Mouse (Mus musculus): Measurements from ENCODE around the gene Ntrk2. TPM values are rescaled to one million over a fixed set of nuclear protein-coding genes. Genes with fewer than 3 reads are reported as not detected.

The Ntrk2 gene
- polyA plus RNA-seq, 3 experiments from 2014 or later = 0.07 TPM; not detected in 2

DNA sequence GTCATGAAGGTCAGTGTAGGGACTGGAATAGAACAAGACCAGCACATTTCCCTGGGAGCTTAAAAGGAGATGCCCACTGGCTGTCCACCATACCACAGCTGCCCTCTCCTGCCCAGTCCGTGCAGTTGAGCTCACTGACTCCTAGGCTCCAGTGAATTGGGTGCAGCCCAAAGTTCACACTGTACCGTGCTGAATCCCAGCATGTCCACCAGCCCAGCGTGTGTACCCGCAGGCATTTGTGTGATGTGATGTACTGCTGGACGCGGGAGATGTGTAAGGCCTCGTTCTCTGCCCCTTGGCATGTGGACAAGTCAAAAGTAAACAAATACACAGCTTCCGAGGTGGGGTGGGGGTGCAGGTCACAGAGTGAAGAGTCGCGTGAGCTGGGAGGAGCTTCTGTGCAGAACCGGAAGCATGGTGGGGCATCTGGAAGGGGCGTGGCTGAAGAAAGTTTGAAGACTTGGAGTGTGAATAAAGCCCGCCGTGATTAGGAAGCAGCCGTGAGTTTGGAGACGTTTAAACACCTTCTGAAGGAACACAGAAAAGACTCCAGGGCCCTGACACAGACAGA, 121.4 kb downstream of the Ntrk2 start:
- ATAC-seq = no peak

DNA sequence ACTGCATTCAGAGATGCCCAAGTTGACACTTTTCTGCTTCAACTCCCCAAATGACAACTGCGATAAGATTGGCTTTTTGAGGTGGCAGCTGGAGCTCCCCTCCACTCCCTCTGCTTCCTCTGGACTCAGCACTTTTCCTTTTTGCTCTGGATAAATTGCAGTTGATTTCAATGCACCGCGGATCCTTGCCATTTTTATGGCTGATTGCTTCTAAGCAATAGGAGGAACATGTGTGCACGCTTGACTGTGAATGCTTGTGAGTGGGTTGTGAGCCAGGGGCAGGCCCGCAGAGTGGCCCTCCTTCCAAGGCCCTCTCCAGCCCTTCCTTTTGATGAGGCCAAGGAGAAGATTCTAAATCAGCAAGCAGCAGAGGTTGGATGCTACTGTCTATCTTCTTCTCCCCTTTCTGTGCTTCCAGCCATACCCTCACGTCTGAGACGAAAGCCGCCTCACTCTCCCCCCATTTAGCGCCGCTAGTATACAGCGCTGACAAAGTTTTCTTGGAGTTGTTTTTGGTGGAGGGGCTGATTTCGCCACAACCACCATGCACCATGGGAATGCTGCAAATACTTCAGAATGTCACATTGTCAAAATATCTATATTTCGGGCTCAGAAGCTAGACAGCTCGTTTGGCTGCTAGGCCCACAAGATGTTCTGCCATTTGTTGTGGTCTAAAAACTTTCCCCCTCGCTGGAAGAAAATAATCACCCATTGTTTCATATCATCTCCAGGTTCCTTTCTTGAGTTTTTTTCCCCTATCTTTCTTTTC, 122.5 kb downstream of the Ntrk2 start:
- no peak for ATAC-seq

DNA sequence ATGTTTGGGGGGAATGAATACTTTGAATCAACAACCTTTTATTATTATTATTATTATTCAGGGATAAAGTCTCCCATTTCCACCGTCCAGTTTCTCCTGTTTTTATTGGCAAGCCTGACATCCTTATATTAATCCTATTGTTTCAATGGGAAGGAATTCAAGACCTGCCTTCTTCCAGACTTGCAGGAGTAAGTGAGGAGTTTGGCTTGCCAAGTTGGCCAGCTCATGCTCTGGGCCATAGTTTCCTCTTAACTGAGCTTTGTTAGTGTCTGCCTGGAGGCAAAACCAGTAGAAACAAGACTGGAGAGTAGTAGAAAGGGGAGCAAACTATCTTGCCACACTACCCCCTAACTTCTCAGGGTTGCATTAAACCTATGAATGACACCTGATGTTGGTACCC, 123.8 kb downstream of the Ntrk2 start:
- ATAC-seq = no peak

DNA sequence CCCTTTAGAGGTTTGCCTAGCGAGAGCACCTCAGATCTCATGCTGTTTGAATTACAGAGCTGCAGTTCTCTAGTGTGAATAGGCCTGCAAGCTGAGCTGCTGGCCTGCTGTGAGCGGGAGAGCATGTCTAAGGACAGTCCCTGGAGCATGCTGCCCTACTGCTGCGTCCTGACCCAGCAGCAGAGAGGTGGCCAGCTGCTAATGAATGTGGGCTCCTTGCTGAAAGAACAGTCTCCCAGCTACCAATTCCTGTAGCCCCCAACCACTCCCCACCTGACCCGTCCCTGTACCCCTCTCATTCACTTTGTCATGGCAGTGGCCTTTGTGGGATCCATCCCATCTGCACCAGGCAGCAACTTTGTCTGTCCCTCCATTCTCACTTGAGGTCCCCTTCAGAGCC, 126.8 kb downstream of the Ntrk2 start:
- ATAC-seq = no peak

DNA sequence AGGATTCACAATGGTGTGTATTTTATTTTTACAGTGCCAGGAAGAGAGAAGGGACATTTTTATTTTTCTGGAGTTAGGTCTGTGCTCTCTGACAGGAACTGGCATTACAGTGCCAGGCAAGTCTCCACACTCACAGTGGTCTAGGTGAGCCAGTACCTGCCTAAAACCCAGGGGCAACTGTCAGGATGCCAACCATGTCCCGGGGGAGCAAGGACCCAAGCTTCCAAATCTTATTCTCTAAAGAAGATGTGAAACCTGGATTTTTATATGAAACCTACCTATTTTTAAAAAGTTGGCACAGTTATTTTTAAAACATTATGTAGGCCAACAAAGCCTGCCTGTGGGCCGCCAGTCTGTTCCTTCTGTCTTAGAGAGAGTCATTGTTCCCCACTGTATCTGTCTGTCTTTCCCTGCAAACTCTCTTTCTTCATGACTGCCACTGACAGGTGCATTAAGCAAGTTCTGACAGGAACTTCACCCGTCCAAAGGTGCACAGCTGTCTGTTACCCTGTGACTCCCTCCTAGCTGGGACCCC, 128.3 kb downstream of the Ntrk2 start:
- ATAC-seq = no peak

DNA sequence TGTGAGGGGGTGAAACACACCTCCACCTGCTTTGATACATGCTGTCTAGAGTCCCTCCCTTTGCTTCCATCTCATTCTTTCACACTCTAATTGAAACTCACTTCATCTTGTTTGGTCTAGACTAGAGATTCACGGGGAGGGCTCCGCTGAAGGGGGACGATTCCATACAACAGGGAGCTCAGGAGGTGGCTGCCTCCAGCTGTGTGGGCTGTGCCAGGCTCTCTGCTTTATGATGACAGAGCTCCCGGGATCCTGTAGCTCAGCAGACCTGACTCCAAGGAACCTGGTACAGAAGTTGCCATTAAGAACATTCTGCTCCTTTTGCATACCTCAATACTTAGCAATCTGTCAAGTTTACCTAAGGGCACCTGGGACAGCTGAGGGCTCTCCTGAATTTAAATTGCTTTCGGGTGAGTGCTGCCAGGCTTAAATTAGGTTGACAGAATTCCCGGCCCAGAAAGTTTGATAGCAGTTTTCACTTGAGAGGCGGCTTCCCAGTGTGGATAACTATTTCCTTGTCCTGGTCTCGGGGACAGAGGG, 129.7 kb downstream of the Ntrk2 start:
- ATAC-seq = no peak

DNA sequence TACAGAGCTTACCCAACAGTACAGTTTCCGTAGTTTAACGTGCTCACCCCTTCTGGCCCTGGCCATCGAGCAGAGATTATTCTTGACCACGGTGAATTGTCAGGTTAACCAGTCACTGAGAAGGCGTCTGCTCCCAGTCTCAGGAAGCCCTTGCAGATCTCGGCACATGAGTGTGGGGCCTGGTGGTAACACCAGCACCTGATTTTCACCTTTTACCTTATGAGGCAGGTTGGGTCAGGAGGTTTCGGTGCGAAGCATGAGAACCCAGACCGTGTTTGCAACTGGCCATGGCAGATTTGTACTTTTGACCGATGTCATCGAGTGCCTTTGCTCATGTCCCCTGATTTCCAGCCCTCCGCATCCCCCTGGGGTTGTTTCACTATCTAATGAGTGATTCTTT, 131.5 kb downstream of the Ntrk2 start:
- ATAC-seq = no peak

DNA sequence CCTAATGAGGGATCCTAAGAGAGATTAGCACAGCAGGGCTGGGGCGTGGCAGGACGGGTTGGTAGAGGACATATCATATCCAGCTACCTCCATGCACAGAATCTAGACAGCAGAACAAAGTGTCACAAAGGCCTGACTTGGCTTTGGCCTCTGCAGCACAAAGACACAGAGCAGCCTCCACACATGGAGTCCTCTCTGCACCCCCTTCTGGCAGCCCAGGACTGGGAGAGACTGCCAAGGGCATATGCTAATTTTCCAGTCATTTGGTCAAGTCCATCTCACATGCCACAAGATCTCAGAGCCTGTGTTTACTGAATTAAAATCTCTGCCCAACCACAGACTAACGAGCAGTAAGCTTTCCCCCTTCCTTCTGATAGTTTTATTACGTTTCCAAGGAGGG, 132.1 kb downstream of the Ntrk2 start:
- ATAC-seq = no peak

DNA sequence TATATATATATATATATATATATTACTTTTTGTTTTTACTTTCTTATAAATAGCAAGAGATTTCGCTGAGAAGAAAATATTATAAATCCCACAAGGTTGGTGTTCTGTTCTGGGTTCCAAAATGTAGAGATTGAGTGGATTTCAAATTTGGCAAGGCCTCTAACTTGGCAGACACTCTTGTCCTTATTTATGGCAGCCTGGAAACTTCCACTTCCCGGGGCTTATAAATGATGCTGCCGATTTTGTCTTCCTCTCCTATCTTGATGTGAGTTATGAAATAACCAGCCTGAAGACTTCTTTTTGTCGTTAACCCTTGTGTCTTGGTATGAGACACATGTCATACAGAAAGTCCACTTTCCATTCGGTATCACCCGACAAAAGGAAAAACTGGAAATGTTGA, 133.8 kb downstream of the Ntrk2 start:
- ATAC-seq = no peak

DNA sequence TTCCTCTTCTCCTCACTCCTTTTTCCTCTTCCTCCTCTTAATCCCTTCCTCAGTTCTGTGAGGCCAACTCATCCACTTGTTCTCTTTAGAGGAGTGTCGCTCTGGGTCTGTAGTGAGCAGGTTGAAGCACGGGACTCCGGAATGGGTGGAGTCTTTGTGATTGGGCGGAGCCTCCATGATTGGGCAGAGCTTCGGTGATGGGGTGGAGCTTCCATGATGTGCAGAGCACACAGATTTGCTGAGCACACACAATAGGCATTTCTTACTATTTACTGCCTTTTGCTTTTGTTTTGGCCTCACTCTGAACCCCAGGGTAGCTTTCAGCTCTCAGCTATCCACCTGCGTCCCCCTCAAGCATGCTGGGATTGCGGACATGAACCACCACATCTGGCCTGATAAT, 134.4 kb downstream of the Ntrk2 start:
- no peak for ATAC-seq

DNA sequence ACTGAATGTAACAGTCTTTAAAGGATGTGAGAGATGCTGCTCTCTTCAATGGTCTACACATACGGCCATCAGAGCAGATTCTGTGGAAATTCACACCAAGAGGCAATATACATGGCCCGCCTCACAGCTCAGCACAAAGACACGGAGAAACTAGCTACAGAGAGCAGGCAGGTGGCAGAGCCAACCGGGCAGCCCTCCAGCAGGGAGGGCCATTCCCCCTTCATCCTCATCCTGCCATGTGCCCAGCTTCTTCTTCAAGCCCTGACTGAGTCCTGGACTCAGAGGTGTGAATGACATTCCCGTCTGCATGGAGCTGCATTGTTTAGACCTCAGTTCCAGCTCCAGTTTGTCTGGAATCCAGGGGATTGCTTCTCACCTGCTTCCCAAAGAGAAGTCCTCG, 139.4 kb downstream of the Ntrk2 start:
- no peak for ATAC-seq

DNA sequence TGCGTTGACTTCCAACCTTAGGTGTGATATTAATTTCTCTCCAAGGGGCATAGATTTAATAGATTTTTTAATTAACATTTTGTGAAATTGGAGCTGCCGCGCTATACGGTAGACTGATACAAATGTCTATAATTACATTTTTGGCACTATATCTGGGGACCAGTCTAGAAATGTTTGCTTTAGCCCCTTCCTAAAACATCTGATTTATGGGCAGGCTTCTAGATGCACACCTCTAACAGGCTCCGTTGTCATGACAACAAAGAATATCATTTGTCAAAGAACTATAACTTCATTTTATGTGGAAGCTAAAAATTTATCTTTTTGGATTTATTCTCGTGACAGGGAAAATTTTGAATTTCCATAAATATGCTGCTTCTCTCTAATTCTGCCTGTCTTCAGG, 140.2 kb downstream of the Ntrk2 start:
- no peak for ATAC-seq

DNA sequence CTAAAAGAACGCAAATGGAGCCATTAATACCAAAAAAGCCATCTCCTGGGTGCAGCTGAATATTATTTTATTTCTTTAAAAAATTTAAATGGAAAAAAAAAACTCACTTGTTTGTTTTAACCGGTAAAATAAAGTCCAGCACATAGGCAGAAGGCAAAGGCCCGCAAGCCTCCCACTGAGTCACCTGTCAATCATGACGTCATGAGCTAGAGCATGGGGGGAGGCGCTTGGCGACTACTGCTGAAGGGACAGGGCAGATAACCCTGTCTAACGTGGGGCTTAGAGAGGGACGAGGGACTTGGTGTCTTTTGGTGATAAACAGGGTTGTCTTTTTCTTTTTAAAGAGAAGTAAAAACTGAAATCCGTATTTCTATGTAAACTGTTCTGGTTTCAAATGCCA, 140.7 kb downstream of the Ntrk2 start:
- no peak for ATAC-seq

DNA sequence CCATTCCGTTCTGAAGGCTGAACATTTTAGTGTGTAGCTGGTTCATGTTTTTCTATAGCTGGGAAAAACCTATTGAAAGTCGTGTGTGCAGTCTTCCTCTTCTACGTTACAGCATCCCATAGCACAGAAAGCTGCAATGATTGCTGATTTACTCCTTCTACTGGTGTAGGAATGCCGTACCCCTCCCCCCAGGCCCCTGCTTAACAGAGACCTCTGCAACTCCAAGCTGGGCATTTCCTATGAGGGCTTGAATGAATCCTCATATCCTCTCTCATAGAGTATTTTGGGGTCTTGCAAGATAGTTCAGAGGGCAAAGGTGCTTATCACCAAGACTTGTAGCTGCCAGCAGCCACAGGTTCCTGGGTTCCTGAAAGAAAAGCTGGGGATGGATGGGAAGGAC, 148.0 kb downstream of the Ntrk2 start:
- ATAC-seq = no peak

DNA sequence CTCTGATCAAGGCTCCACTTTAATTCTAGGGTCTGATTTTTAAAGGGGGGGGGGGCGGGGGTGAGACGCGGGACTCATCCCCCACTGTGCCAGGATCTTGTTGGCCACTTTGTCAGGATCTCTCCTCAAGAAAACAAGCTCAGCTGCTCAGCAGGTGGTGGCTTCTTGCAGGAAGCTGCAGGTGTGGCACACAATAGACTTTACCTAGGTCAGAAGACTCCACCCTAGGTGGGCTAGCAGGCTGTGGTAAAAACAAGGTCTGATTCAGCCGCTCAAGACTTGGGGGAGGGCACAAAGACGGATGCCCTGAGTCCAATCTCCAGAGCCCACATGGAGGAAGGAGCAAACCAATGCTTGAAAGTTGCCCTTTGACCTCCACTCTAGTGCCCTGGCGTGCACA, 148.4 kb downstream of the Ntrk2 start:
- no peak for ATAC-seq

DNA sequence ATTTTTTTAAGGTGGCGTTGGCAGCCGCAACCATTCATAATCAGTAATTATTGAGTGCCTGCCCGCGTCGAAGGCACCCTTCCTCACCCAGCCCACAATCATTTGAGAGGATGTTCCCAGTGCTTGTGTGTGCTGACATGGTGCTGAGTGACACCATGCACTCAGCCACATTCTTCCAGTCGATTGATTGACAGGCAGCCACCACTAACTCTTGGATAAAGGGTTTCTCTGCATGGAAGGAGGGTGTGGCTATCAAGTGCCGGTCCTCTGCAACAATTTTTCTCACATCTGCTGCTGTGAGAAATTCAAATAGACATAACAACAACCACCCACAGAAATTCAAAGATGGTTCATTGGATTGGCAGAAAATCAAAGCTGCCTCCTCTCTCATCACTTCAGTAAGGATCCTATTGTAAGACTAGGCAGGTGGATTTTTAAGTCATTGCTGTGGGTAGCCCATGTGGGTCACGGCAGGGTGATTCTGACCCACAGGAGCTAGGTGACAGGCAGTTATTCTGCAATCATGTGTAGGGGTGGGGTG, 148.9 kb downstream of the Ntrk2 start:
- ATAC-seq = no peak

DNA sequence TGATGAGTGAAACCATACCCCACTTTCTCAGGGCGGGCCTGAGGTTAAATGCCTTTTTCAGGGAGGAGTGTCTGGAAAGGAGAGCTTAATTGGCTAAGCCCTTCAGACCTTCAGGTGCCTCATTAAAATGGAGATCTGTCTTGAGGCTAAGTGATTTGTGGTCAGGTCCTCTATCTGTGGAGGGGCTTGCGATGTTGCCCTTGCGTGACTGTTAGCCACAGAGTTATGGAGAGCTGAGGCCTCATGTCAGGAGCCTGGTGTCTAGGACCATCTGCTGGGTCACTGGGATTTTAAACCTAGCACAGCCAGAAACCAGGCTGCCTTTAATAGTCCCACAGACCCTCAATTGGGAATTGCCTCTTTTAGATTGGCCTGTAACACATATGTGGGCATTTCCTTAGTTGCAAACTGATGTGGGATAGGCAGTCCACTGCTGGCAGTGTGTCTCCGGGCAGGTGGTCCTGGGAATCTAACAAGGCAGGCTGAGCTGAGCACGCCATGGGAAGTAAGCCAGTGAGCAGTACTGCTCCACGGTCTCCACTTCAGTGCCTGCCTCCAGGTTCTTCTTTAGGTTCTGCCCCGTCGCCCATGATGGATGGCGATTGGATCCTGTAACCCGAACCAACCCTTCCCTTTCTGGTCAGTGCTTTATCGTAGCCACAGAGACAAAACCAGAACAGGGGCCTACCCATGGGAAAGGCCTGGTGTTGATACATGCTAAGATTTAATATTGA, 152.0 kb downstream of the Ntrk2 start:
- ATAC-seq = no peak

DNA sequence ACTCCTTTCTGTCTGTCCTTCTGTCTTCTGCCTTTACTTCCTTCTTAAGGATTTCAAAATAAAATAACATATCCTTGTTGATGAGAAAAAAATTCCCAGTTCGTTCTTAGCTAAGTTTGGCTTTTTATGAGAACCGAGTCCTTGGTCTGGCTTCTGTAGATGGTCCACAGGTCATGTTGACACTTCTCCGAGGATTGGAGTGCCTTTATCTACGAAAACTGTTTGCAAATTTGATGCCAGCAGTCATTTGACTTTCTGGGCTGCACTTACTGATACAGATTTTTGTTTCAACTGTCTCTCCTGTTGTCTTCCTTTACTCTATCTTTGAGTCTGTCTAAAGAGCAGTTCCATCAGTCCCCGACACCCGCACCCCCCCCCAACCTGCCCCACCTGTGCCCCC, 154.0 kb downstream of the Ntrk2 start:
- no peak for ATAC-seq

DNA sequence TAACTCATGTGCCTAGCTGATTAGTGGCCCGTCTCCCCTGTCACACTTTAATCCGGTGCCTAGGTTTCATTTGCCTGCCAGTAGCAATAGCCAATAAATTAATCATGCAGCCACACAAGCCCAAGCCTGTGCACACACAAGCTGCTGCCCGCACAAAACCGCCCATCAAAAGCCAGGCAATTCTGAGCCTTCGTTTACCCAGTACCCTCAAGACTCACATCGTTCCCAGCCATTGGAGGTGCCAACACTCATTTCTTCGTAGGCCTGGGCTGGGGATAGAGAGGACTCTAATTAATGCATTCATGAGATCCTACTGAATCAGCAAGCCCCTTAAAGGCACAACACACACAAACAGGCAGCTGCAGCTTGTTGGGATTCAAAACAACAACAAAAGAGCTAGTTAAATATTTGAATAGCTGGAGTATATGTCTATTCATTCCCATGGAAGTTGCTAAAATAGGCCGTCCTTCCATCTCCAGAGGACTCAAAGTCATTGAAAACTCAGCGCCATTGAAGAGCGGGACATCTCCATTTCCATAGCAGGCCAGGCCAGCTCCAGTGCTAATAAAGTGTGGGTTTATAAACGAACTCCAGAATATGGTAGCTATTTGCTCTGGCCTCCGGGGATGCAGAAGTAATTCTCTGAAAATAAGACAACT, 158.5 kb downstream of the Ntrk2 start:
- ATAC-seq = no peak

DNA sequence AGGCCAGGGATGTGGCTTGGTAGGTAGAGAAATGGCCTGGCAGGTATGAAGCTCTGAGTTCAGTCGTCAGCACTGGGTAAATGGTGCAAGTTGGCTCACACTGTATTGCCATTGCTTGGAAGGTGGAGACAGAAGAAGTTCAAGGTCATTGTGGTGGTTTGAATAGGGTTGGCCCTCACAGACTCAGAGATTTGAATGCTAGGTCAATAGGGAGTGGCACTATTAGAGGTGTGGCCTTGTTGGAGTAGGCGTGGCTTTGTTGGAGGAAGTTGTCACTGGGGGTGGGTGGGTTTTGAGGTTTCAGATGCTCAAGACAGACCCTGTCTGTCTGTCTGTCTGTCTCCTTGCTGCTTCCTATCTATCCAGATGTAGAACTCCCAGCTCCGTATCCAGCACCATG, 159.5 kb downstream of the Ntrk2 start:
- ATAC-seq = no peak

DNA sequence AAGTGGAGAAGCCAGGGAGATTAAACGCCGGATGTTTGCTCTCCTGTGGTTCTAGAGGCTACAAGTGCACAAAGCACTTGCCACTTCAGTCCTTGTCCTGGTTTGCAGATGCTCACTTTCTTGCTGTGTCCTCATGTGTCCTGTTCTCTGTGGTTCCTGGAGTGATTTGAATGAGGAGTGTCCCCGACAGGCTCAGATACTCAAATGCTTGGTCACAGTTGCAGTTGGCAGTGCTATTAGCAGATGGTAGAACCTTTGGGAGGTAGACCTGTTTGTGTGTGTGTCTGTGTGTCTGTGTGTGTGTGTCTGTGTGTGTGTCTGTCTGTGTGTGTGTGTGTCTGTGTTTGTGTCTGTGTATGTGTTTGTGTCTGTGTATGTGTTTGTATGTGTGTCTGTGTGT, 160.1 kb downstream of the Ntrk2 start:
- ATAC-seq = no peak

DNA sequence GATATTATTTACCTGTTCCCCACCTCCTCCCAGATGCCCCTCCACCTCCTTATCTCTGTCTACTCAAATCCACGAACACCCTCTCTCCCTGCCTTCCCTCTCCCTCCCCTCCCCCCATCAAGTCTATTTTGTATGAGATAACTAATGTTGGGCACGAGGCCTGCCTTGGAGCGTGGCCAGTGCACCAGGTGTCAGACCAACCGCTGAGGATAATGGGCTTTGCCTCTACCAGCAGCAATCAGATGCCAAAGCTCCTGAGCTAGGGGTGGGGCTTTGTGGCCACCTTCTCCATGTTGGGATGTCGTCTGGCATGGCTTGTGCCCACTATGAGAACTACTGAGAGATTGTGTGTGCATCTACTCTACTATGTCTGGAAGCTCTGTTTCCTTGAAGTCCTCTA, 161.8 kb downstream of the Ntrk2 start:
- no peak for ATAC-seq

DNA sequence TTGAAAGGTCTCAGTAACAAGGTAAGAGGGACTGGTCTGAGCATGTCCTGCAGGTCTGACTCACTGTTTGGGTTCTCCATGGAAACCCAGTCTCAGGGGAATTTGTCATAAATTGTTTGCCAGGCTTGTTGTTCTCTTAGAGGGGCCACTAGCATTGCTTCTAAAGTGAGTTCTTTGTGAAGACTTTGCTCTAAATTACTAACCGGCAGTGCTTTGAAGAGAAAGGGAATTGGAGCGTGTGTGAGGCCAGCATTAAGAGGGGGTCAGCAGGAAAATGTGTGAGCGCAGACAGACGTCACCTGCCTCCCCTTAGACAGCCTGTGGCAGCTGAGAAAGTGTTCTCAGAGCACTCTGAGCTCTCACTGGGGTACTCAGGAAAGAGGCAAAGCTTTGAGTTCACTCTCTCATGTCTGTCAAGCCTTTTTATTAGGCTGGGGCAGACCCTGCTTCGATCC, 165.1 kb downstream of the Ntrk2 start:
- no peak for ATAC-seq

All from inflammation-experienced regulatory T-cells, adult 6 months (primary cell).